Mouse (Mus musculus) heart, postnatal 14 days (tissue): Measurements from ENCODE around the gene Zfp46. TPM values are rescaled to one million over a fixed set of nuclear protein-coding genes. Genes with fewer than 3 reads are reported as not detected.

Experiments used
- DNase-seq, 2 experiments: peaks; one replicate each; pipeline ENCODE4 v3.0.0; 2021 to 2022
- intact Hi-C: fragments of 180-260 bp; cut with DNase I; formaldehyde crosslinking; loops from one replicate; pipeline ENCODE4 v1.15.1; 2025
- total RNA-seq, 2 experiments: library from RNA; stranded (reverse); gene quantifications; 2 replicates each; pipeline ENCODE4 v1.2.3; 2021

Zfp46 gene
- total RNA-seq, 2 experiments from 2014 or later = 56.1 to 64.2 TPM

GRCm38 (mm10) chr4:136260491-136261180 lies 23.8 kb upstream of the Zfp46 start:
- DNase-seq = peak; percentile 87 to 94
- intact Hi-C loops = loop anchor here (2.0 kb wide), 2 partner anchors 24 to 64 kb away; partner anchors contain the start of gene Zfp46

DNA sequence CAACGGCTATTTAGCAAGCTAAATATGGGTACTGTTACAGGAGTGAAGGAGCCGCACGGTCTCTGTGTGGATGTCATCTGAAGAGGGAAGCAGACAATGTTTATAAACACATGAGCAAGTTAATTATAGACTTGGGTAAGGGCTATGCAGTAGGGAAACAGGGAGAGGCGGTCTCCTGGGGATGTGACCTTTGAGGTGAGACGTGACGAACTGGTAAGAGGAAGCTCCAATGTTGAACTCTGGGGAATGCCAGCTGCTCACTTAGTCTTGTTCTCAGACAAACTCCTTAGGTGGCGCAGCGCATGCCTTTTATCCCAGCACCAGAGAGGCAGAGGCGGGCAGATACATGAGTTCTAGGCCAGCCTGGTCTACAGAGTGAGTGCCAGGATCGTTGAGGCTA lies 22.6 kb upstream of the Zfp46 start:
- intact Hi-C loops = loop anchor here (2.0 kb wide), 2 partner anchors 23 to 63 kb away; partner anchors contain the start of gene Zfp46
- no peak for DNase-seq

DNA sequence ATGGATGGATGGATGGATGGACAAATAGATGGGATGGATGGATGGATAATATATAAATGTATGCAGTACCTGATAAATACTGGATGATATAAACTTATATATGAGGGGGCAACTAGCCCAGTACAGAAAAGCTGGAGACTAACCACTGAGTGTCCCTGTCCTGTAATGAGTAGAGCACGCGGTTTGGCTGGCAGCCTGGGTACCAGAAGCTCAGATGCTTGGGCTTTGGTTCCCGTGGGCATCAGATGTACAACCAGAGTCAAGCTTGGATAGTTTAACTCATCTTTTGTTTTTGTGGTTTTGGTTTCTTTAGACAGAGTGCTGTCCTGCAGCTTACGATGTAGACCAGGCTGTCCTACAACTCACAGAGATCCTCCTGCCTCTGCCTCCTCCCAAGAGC lies 20.9 kb upstream of the Zfp46 start:
- intact Hi-C loops = no loop called here

DNA sequence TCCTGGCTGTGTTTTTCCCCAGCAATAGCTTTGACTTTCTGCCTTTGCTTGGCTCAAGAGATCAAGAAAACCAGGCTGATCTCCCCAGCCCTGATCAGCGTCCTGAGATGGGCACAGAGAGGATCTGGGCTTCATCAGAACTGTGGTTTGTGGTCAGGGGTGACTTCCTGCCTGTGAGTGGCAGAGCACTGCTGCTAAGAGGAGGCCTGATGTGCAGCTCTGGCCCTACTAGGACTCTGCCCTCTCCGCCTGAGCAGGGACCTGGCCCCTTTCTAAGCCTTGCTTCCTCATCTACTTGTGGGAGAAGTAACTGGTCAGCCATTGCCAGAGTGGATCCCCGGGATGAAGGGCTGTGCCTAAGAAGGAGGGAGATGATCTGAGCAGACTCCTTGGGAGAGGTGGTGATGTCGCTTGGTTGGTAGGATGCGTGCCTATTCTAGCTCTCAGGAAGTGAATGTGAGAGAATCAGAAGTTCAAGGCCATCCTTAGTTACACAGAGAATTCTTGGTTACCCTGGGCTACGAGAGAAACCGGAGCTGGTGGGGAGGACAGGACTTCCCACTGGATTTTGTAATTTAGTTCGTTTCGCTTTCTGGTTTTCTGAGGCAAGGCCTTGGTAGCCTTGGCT lies 17.7 kb upstream of the Zfp46 start:
- intact Hi-C loops = no loop called here
- no peak for DNase-seq

More for the DNA sequence above, 20.9 kb upstream of the Zfp46 start:
- DNase-seq = no peak

- intact Hi-C loops = no loop called here
- no peak for DNase-seq
These were observed 15.6 kb upstream of the Zfp46 start for GRCm38 (mm10) chr4:136268912-136269311.

DNA sequence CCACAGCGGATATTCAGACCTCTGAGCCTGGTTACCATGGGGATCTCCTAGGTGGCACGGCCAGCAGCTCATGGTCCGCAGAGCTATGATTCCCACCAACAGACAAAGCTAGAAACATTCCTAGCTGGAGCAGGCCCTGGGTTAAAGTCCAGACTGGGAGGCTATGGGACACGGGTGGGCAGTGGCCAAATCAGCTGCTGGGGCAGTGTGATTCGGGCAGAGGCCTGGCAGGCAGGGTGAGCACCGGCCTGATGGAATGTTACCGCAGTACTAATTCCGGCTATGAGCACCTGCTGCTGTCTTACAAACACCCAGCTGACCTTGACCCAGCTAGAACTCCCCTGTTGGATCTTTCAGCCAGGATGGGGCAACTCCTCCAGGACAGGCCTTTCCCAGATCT lies 13.8 kb upstream of the Zfp46 start:
- intact Hi-C loops = no loop called here
- DNase-seq = peak in 1 of 2 experiments; percentile 46

DNA sequence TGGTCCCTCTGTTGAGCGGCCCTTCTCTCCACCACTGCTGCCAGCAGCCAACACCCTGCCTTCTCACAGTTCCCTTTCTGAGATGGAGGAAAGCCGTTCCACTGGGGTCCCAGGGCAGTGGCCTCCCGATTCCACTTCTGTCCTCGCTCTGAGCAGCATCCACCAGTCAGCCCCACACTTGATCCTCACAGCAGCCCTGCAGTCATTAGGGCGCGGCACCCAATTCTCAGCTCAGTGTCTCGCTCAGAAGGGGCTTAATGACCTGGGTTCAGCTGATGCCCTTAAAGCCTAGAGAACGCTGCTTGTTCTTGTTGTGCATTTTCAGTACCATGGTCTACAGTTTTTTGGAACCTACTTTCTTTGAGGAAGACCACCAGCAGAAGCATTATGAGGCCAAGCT lies 3.4 kb upstream of the Zfp46 start:
- intact Hi-C loops = no loop called here
- DNase-seq = no peak

DNA sequence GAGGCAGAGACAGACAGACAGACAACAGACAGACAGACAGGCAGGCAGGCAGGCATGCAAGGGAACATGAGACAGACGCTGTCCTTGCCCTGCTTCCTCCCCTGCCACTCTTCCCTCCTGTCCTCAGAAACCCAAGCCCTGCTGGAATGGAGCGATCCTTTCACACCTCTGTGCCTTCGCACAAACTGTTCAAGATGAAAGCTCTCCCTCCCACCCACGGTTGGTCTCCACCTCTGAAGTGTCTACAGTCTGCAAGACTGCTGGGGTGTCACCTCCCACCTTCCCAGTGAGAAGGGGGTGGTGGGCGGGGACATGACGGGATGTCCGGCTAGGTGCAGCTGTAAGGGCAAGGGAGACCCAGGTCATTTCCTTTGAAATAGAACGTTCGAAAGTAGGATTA lies 2.9 kb upstream of the Zfp46 start:
- intact Hi-C loops = no loop called here
- no peak for DNase-seq

- intact Hi-C loops = no loop called here
These were observed 1.6 kb upstream of the Zfp46 start for GRCm38 (mm10) chr4:136282621-136283480.

GRCm38 (mm10) chr4:136283783-136284182 lies 700 bp upstream of the Zfp46 start:
- DNase-seq = no peak
- intact Hi-C loops = loop anchor here (2.0 kb wide), 1 partner anchor 23 kb away; no protein-coding TSS in a partner anchor

More at GRCm38 (mm10) chr4:136282621-136283480, 1.6 kb upstream of the Zfp46 start:
- DNase-seq = peak; percentile 50 to 51

DNA sequence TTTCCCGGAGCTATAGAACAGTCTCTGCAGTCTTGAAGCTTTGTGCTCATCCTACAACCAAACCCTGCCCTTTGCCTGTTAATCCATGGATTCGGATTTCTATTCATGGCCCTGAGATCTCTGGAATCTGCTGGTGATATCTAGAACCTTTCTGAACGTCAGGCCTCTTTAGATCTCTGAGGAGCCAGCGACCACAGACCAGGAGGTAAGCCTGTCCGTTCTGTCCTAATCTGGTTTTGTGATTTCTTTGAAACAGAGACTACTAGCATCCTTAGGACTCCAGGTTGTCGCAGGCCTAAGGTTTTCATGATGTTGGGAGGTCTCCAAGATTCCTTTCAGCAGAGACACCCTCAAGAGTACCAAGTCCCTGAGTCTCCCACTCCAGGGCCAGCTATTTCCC lies 408 bp downstream of the Zfp46 start:
- DNase-seq = no peak
- intact Hi-C loops = loop anchor here (2.0 to 5.0 kb wide), 2 partner anchors 24 to 37 kb away; no protein-coding TSS in a partner anchor

GRCm38 (mm10) chr4:136285348-136285810 lies 896 bp downstream of the Zfp46 start:
- intact Hi-C loops = loop anchor here (2.0 to 5.0 kb wide), 2 partner anchors 25 to 37 kb away; no protein-coding TSS in a partner anchor
- peak; percentile 93 for DNase-seq

DNA sequence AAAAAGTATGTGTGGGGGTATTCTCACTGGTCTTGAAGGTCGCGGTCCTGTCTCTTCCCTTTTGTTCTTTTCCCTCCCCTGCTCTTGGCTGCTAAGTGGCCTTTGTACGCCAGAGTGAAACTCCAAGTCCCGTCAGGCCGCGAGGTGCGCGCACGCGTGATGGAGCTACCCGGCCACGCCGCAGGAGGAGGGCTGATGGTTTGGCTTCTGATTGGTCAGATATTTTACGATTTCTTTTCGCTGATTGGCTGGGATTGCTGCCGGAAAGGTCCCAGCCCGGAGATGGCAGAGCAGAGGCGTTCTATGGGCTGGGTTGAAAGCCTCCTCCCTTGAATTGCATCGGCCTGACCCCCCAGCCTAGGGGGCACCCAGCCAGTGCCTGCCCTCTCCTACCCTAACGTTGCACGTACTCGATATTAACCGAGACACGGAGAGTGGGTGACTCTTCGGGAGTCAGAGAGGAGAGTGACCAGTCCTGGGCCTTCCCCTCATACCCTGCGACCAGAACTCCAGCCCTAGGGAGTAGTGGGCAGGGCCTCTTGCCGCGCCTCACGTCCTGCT lies 1.4 kb downstream of the Zfp46 start:
- intact Hi-C loops = loop anchor here (2.0 to 5.0 kb wide), 2 partner anchors 25 to 36 kb away; no protein-coding TSS in a partner anchor
- DNase-seq = peak; percentile 95

DNA sequence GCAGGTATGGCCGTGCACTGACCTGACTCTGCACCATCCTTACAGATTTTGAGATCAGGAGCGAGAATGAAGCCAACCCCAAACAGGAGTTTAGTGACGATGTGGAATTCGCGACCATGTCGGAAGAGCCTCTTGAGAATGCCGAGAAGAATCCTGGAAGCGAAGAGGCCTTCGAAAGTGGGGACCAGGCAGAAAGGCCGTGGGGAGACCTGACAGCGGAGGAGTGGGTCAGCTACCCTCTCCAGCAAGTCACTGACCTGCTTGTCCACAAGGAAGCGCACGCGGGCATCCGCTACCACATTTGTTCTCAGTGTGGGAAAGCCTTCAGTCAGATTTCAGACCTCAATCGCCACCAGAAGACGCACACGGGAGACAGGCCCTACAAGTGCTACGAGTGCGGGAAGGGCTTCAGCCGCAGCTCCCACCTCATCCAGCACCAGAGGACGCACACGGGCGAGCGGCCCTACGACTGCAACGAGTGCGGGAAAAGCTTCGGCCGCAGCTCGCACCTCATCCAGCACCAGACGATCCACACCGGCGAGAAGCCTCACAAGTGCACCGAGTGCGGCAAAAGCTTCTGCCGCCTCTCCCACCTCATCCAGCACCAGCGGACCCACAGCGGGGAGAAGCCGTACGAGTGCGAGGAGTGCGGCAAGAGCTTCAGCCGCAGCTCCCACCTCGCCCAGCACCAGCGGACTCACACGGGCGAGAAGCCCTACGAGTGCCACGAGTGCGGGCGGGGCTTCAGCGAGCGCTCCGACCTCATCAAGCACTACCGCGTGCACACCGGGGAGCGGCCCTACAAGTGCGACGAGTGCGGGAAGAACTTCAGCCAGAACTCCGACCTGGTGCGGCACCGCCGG lies 5.7 kb downstream of the Zfp46 start:
- DNase-seq = no peak
- intact Hi-C loops = loop anchor here (2.0 to 5.0 kb wide), 2 partner anchors 17 to 32 kb away; no protein-coding TSS in a partner anchor

DNA sequence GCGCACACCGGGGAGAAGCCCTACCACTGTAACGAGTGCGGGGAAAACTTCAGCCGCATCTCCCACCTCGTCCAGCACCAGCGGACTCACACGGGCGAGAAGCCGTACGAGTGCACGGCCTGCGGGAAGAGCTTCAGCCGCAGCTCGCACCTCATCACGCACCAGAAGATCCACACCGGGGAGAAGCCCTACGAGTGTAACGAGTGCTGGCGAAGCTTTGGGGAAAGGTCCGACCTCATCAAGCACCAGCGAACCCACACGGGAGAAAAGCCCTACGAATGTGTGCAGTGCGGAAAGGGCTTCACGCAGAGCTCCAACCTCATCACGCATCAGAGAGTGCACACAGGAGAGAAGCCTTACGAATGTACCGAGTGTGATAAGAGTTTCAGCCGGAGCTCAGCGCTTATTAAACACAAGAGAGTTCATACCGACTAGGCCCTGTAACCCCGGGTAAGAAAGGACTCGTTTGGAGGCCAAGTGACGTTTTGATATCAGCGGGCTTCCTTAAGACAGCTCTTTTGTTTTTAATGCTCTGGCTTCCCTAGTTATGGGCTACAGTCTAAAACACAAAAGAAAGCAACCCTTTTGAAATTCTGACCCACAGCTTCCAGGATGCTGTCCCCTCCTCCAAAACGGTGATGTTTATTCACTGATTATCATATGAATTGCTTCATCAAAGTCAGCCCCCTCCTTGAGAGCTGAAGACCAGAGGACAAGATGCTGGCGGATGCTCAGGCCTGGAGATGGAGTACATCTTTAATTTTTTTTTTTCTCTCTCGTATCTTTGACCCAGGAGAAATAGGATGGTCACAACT lies 6.5 kb downstream of the Zfp46 start:
- DNase-seq = no peak
- intact Hi-C loops = loop anchor here (2.0 kb wide), 1 partner anchor 16 kb away; no protein-coding TSS in a partner anchor

DNA sequence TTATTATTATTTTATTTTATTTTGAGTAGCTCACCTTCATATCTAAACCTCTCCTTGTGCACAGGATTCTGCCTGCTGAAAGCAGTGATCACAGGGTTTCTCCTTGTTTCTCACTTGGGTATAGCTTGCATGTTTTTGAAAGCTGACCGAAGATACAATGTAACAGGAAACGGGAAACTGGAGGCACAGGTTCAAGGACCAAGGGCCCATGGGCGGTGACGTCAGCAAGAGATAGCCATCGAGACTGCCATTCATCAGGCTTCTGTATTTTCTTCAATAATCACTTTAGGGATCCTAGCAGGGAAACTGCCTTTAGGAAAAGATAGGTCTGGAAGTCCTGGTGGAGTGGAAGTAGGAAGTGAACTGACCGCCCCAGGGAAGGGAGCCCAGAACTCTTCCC lies 7.2 kb downstream of the Zfp46 start:
- intact Hi-C loops = loop anchor here (2.0 kb wide), 1 partner anchor 15 kb away; no protein-coding TSS in a partner anchor
- DNase-seq = no peak

- DNase-seq = no peak
These were observed 11.5 kb downstream of the Zfp46 start for GRCm38 (mm10) chr4:136295941-136296340.

DNA sequence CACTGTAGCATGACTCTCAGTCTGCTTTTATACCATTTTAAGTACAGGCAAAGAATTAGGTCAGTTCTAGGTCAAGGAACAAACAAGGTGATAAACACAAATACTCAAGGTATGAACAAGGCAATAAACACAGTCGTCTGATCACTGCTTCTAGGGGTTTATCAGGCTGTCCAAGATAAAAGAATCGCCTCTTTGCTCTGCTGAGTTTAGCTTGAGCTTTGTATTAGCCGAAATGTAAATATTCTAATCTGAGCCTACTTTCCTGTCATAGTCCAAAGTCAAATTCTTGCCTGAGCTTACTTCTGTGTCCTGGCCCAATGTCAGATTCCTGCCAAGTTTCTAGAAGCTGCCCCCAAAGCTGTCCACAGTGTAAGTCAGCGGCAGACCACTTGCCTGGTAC lies 18.0 kb downstream of the Zfp46 start:
- no peak for DNase-seq
- intact Hi-C loops = no loop called here

More at GRCm38 (mm10) chr4:136295941-136296340, 11.5 kb downstream of the Zfp46 start:
- intact Hi-C loops = no loop called here
